Mouse (Mus musculus): ENCODE results near the gene Ccdc59. TPM values are rescaled to one million over a fixed set of nuclear protein-coding genes. Genes with fewer than 3 reads are reported as not detected.
A peak's percentile ranks its signal among the peaks of the same experiment; 100 is the strongest.

Ccdc59 gene
- 13.9 TPM for polyA plus RNA-seq (2012; fragmentation: generic; extraction: Trizol)

GRCm38 (mm10) chr10:105840928-105841888 is at the start of gene Ccdc59, which contains the start of gene Mettl25:
TSS of gene Ccdc59 (plus strand) at chr10:105841067.
TSS of gene Mettl25 (minus strand) at chr10:105841380.
- Histone ChIP-seq H3K79me2 (ENCODE audit: control insufficient read depth, insufficient read depth) (peaks cover 31% of the 10 kb centered on the region), H3K27me3 (ENCODE audit: control insufficient read depth, insufficient read depth, insufficient read length) (no peaks in the 10 kb centered on the region), H3K36me3 (ENCODE audit: control insufficient read depth, insufficient read depth) (peaks cover 32% of the 10 kb centered on the region), H3K4me2 (ENCODE audit: low read depth) (peak within 1 kb of the TSS; percentile 81), H3K4me3 (peak within 1 kb of the TSS; percentile 98), H3ac (ENCODE audit: control insufficient read depth, insufficient read length) (peak within 1 kb of the TSS; percentile 84)
- TF ChIP-seq POLR2AphosphoS2 (IDR thresholded peaks at IDR 0.05; ENCODE audit: insufficient read length, low read depth) (peak; percentile 85), POLR2A (IDR thresholded peaks at IDR 0.05; ENCODE audit: insufficient read length, low read depth) (peak; percentile 69), USF1 (IDR thresholded peaks at IDR 0.05; ENCODE audit: low read depth) (no peak), E2F4 (IDR thresholded peaks at IDR 0.05; ENCODE audit: insufficient read depth) (peak; percentile 19), CEBPB (IDR thresholded peaks at IDR 0.05; ENCODE audit: insufficient read depth, poor library complexity, severe bottlenecking) (no peak), MYOD1 (IDR thresholded peaks at IDR 0.05; ENCODE audit: control insufficient read depth in 1 of 3, insufficient read length in 2 of 3, low read depth in 2 of 3) (peak in 1 of 3 experiments; percentile 12), MAX (IDR thresholded peaks at IDR 0.05; ENCODE audit: low read depth) (no peak), REST (IDR thresholded peaks at IDR 0.05; ENCODE audit: insufficient read depth, insufficient read length) (no peak), TCF12 (IDR thresholded peaks at IDR 0.05; ENCODE audit: insufficient read depth, poor library complexity, severe bottlenecking) (no peak), MYOG (IDR thresholded peaks at IDR 0.05; ENCODE audit: control insufficient read depth in 1 of 3, insufficient read depth in 1 of 3, insufficient read length in 2 of 3, low read depth in 2 of 3) (peak in 2 of 3 experiments; percentile 63 to 65), SRF (IDR thresholded peaks at IDR 0.05; ENCODE audit: control insufficient read depth, insufficient read length, low read depth) (peak; percentile 95), TCF3 (IDR thresholded peaks at IDR 0.05; ENCODE audit: insufficient read length, low read depth) (no peak)

GRCm38 (mm10) chr10:105793776-105794552 is 46.9 kb upstream of the Ccdc59 start:
- H3K79me2 ChIP-seq (ENCODE audit: control insufficient read depth, insufficient read depth), result no peaks in the 10 kb centered on the region

GRCm38 (mm10) chr10:105797250-105797924 is 43.5 kb upstream of the Ccdc59 start:
- Histone ChIP-seq H3ac (ENCODE audit: control insufficient read depth, insufficient read length) (no peak overlapping the region), H3K4me2 (ENCODE audit: low read depth) (no peak overlapping the region), H3K79me2 (ENCODE audit: control insufficient read depth, insufficient read depth) (no peaks in the 10 kb centered on the region), H3K27me3 (ENCODE audit: control insufficient read depth, insufficient read depth, insufficient read length) (no peaks in the 10 kb centered on the region), H3K36me3 (ENCODE audit: control insufficient read depth, insufficient read depth) (no peaks in the 10 kb centered on the region), H3K4me3 (no peak overlapping the region)
- no peak for TF ChIP-seq MYOG (IDR thresholded peaks at IDR 0.05; ENCODE audit: control insufficient read depth in 1 of 3, insufficient read depth in 1 of 3, insufficient read length in 2 of 3, low read depth in 2 of 3)
- no peak for TF ChIP-seq TCF12 (IDR thresholded peaks at IDR 0.05; ENCODE audit: insufficient read depth, poor library complexity, severe bottlenecking)

More at GRCm38 (mm10) chr10:105793776-105794552, 46.9 kb upstream of the Ccdc59 start:
- Histone ChIP-seq H3K36me3 (ENCODE audit: control insufficient read depth, insufficient read depth) (no peaks in the 10 kb centered on the region), H3ac (ENCODE audit: control insufficient read depth, insufficient read length) (no peak overlapping the region), H3K4me2 (ENCODE audit: low read depth) (no peak overlapping the region), H3K27me3 (ENCODE audit: control insufficient read depth, insufficient read depth, insufficient read length) (no peaks in the 10 kb centered on the region), H3K4me3 (no peak overlapping the region)
- no peak for TF ChIP-seq SRF (IDR thresholded peaks at IDR 0.05; ENCODE audit: control insufficient read depth, insufficient read length, low read depth)
- TF ChIP-seq POLR2A (IDR thresholded peaks at IDR 0.05; ENCODE audit: insufficient read length, low read depth), result no peak
- TF ChIP-seq USF1 (IDR thresholded peaks at IDR 0.05; ENCODE audit: low read depth), result no peak
- TF ChIP-seq TCF3 (IDR thresholded peaks at IDR 0.05; ENCODE audit: insufficient read length, low read depth), result no peak
- no peak for TF ChIP-seq E2F4 (IDR thresholded peaks at IDR 0.05; ENCODE audit: insufficient read depth)
- TF ChIP-seq MYOG (IDR thresholded peaks at IDR 0.05; ENCODE audit: control insufficient read depth in 1 of 3, insufficient read depth in 1 of 3, insufficient read length in 2 of 3, low read depth in 2 of 3), result no peak
- no peak for TF ChIP-seq MYOD1 (IDR thresholded peaks at IDR 0.05; ENCODE audit: control insufficient read depth in 1 of 3, insufficient read length in 2 of 3, low read depth in 2 of 3)
- no peak for TF ChIP-seq REST (IDR thresholded peaks at IDR 0.05; ENCODE audit: insufficient read depth, insufficient read length)
- no peak for TF ChIP-seq POLR2AphosphoS2 (IDR thresholded peaks at IDR 0.05; ENCODE audit: insufficient read length, low read depth)
- TF ChIP-seq MAX (IDR thresholded peaks at IDR 0.05; ENCODE audit: low read depth), result no peak
- no peak for TF ChIP-seq TCF12 (IDR thresholded peaks at IDR 0.05; ENCODE audit: insufficient read depth, poor library complexity, severe bottlenecking)
- TF ChIP-seq CEBPB (IDR thresholded peaks at IDR 0.05; ENCODE audit: insufficient read depth, poor library complexity, severe bottlenecking), result no peak

- no peak overlapping the region for H3K4me3 ChIP-seq
- H3ac ChIP-seq (ENCODE audit: control insufficient read depth, insufficient read length), result no peak overlapping the region
- H3K4me2 ChIP-seq (ENCODE audit: low read depth), result no peak overlapping the region
These were observed 39.7 kb upstream of the Ccdc59 start for GRCm38 (mm10) chr10:105801147-105801546.

More at GRCm38 (mm10) chr10:105801147-105801546, 39.7 kb upstream of the Ccdc59 start:
- H3K36me3 ChIP-seq (ENCODE audit: control insufficient read depth, insufficient read depth), result no peaks in the 10 kb centered on the region
- TF ChIP-seq CEBPB (IDR thresholded peaks at IDR 0.05; ENCODE audit: insufficient read depth, poor library complexity, severe bottlenecking) (no peak), E2F4 (IDR thresholded peaks at IDR 0.05; ENCODE audit: insufficient read depth) (no peak), SRF (IDR thresholded peaks at IDR 0.05; ENCODE audit: control insufficient read depth, insufficient read length, low read depth) (no peak), POLR2AphosphoS2 (IDR thresholded peaks at IDR 0.05; ENCODE audit: insufficient read length, low read depth) (no peak), USF1 (IDR thresholded peaks at IDR 0.05; ENCODE audit: low read depth) (no peak), POLR2A (IDR thresholded peaks at IDR 0.05; ENCODE audit: insufficient read length, low read depth) (no peak), REST (IDR thresholded peaks at IDR 0.05; ENCODE audit: insufficient read depth, insufficient read length) (no peak), MYOG (IDR thresholded peaks at IDR 0.05; ENCODE audit: control insufficient read depth in 1 of 3, insufficient read depth in 1 of 3, insufficient read length in 2 of 3, low read depth in 2 of 3) (no peak), MAX (IDR thresholded peaks at IDR 0.05; ENCODE audit: low read depth) (no peak), TCF3 (IDR thresholded peaks at IDR 0.05; ENCODE audit: insufficient read length, low read depth) (no peak), TCF12 (IDR thresholded peaks at IDR 0.05; ENCODE audit: insufficient read depth, poor library complexity, severe bottlenecking) (no peak)
- no peaks in the 10 kb centered on the region for H3K27me3 ChIP-seq (ENCODE audit: control insufficient read depth, insufficient read depth, insufficient read length)
- no peaks in the 10 kb centered on the region for H3K79me2 ChIP-seq (ENCODE audit: control insufficient read depth, insufficient read depth)
